35 mouse cellular contexts compared by ENCODE assay signal in the genomic region with DNA sequence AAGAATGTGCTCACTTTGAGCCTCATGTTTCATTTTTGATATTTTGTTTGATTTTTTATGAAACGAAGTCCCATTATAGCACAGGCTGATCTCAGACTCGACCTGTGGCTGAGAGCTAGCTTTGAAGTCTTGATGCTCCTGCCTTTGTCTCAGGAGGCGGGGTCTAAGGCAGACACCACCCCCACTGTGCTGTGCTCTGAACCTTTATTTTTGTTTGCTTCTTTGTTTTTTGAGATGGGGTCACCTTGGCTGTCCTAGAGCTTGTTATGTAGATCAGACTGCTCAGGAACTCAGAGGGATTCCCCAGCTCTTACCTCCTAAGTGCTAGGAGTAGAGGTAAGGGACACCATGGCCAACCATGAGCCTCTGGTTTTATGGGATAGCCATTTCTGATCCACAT. TPM values are rescaled to one million over a fixed set of nuclear protein-coding genes. Genes with fewer than 3 reads are reported as not detected.
A peak's percentile ranks its signal among the peaks of the same experiment; 100 is the strongest.
DNase-seq lines count a peak whose midpoint lies in the region; ATAC-seq and TF ChIP-seq lines count a peak whose summit lies in the region.
"Had no signal": no experiment of that assay in that cellular context is flagged by ENCODE, and none has a peak within 500 bp of the region (broad histone marks: within the 10 kb centered on the region; RNA-seq: fewer than 3 reads in every experiment).

No protein-coding gene starts in this region.

- H3K27ac ChIP-seq in limb, embryonic 11.5 days (replicated peaks; ENCODE audit: low read depth, low read length): no peak overlapping the region
- H3K27ac ChIP-seq in limb, embryonic 10.5 days: no peak overlapping the region
- H3K27ac ChIP-seq: hindbrain, embryonic 14.5 days; liver, embryonic 14.5 days; macrophage had no signal

- 8% methylated on average over 3 of the region's 3 CpGs for WGBS in limb, embryonic 11.5 days
- 7% methylated on average over 3 of the region's 3 CpGs for WGBS in limb, embryonic 10.5 days

- H3K9me3 ChIP-seq in limb, embryonic 11.5 days (ENCODE audit: control insufficient read depth, low read length): no peaks in the 10 kb centered on the region
- H3K9me3 ChIP-seq in limb, embryonic 10.5 days (replicated peaks): no peaks in the 10 kb centered on the region
- H3K9me3 ChIP-seq in E14TG2a.4 (ENCODE audit: low read length): no peaks in the 10 kb centered on the region
- H3K9me3 ChIP-seq: embryonic facial prominence, embryonic 13.5 days; forebrain, embryonic 10.5 days; heart, embryonic 12.5 days; midbrain, embryonic 13.5 days; neural tube, embryonic 15.5 days; stomach, embryonic 15.5 days had no signal

- no peak overlapping the region for H3K9ac ChIP-seq in limb, embryonic 11.5 days (ENCODE audit: low read length)
- H3K9ac ChIP-seq: forebrain, postnatal 0 days; liver, embryonic 14.5 days; midbrain, embryonic 13.5 days; neural tube, embryonic 15.5 days; stomach, embryonic 15.5 days had no signal

- H3K4me3 ChIP-seq in limb, embryonic 11.5 days (ENCODE audit: low read depth, low read length): no peak overlapping the region
- no peak overlapping the region; the same call in 1 of the 2 replicates for H3K4me3 ChIP-seq in limb, embryonic 10.5 days
- peak overlapping the region; percentile 92 for H3K4me3 ChIP-seq in E14TG2a.4 (replicated peaks; ENCODE audit: low read length)

- H3K4me1 ChIP-seq in limb, embryonic 11.5 days (ENCODE audit: control insufficient read depth, insufficient read depth, low read length): peaks cover 6% of the 10 kb centered on the region; the same call in 1 of the 2 replicates
- peaks cover 36% of the 10 kb centered on the region for H3K4me1 ChIP-seq in limb, embryonic 10.5 days
- peaks cover 57% of the 10 kb centered on the region for H3K4me1 ChIP-seq in E14TG2a.4 (replicated peaks; ENCODE audit: low read depth, low read length)

- DNase-seq in CD4-positive, CD25-positive, alpha-beta regulatory T cell, adult 2 months (ENCODE audit: low read depth, low spot score): peak; percentile 9
- DNase-seq in limb, embryonic 11.5 days (ENCODE audit: low spot score): peak; percentile 32
- DNase-seq in limb, embryonic 10.5 days (ENCODE audit: low spot score): no peak
- DNase-seq in WW6 (ENCODE audit: low read depth, low spot score): peak; percentile 93
- DNase-seq in adrenal gland, adult (ENCODE audit: inconsistent age in 2 of 2, low spot score in 1 of 2): no peak
- no peak for DNase-seq in left cerebral cortex, adult 9 months (ENCODE audit: low spot score in 2 of 2)
- DNase-seq: adrenal gland, adult 2 months; adrenal gland, postnatal 36 days; cerebellum, postnatal 10 days; forebrain, postnatal 0 days; heart, adult 2 months; heart, postnatal 4 days; kidney, adult 2 months; kidney, postnatal 36 days; left cerebral cortex, postnatal 4 days; liver; lung, adult 2 months; lung, postnatal 10 days; retina, postnatal 1 day; right cerebral cortex, postnatal 14 days had no signal

- no peak for ATAC-seq in CD4-positive, CD25-positive, alpha-beta regulatory T cell, adult 4 months
- ATAC-seq in limb, embryonic 11.5 days (ENCODE audit: insufficient number of reproducible peaks, low FRiP score, low TSS enrichment, low read depth): no peak
- ATAC-seq: forebrain, postnatal 0 days had no signal

- no peaks in the 10 kb centered on the region for H3K36me3 ChIP-seq in limb, embryonic 11.5 days (ENCODE audit: control insufficient read depth, insufficient read depth, low read length)
- H3K36me3 ChIP-seq in limb, embryonic 10.5 days: no peaks in the 10 kb centered on the region
- peaks cover 5% of the 10 kb centered on the region; the same call in 1 of the 2 replicates for H3K36me3 ChIP-seq in E14TG2a.4 (ENCODE audit: insufficient read depth, low read length)
- H3K36me3 ChIP-seq: embryonic facial prominence, embryonic 13.5 days; forebrain, embryonic 10.5 days; G1E; heart, embryonic 12.5 days; midbrain, embryonic 13.5 days; neural tube, embryonic 15.5 days; stomach, embryonic 15.5 days had no signal

- no peak overlapping the region for H3K4me2 ChIP-seq in limb, embryonic 11.5 days (ENCODE audit: low read depth, severe bottlenecking)

- H3K27me3 ChIP-seq in limb, embryonic 11.5 days (ENCODE audit: control insufficient read depth, insufficient read depth, low read length): no peaks in the 10 kb centered on the region
- H3K27me3 ChIP-seq in limb, embryonic 10.5 days (ENCODE audit: low read depth, poor library complexity, severe bottlenecking): no peaks in the 10 kb centered on the region
- H3K27me3 ChIP-seq in E14TG2a.4 (ENCODE audit: insufficient read depth, low read length): no peaks in the 10 kb centered on the region
- H3K27me3 ChIP-seq: heart, embryonic 12.5 days; stomach, embryonic 15.5 days had no signal

- no peak for TF ChIP-seq CTCF in E14TG2a.4 (conservative IDR thresholded peaks at IDR 0.05; ENCODE audit: low read length)

RNA-seq across cellular contexts. Expression of gene Gjc1, which starts 0.9 kb away (rescaled TPM):
- polyA plus RNA-seq in CD4-positive, CD25-positive, alpha-beta regulatory T cell, adult 4 months (2017; shearing (Covaris generic)): under 1 TPM in 1 of 2 experiments, not detected in 1; 0.28 TPM
- polyA plus RNA-seq in limb, embryonic 11.5 days (2014; fragmentation: Nextera tagmentation; extraction: Ambion mirVana): 105 and 106 TPM in 2 replicates
- polyA plus RNA-seq in limb, embryonic 10.5 days (2016; fragmentation: Nextera tagmentation; extraction: Ambion mirVana): 95.0 and 98.8 TPM in 2 replicates
- polyA plus RNA-seq: G1E, macrophage had no signal

RNA-seq across cellular contexts. Expression of gene Higd1b, which starts 15.2 kb away (rescaled TPM):
- not detected for polyA plus RNA-seq in CD4-positive, CD25-positive, alpha-beta regulatory T cell, adult 4 months (2017; shearing (Covaris generic))
- 0.23 TPM in 1 of 2 replicates, not detected in the other for polyA plus RNA-seq in limb, embryonic 11.5 days (2014; fragmentation: Nextera tagmentation; extraction: Ambion mirVana)
- not detected in 2 replicates for polyA plus RNA-seq in limb, embryonic 10.5 days (2016; fragmentation: Nextera tagmentation; extraction: Ambion mirVana)
- polyA plus RNA-seq: C2C12; embryonic facial prominence, embryonic 13.5 days; forebrain, embryonic 10.5 days; G1E; heart, embryonic 12.5 days; intestine, embryonic 14.5 days; liver, embryonic 14.5 days; macrophage; small intestine, adult 2 months had no signal

RNA-seq across cellular contexts. Expression of gene Adam11, which starts 59.2 kb away (rescaled TPM):
- polyA plus RNA-seq in CD4-positive, CD25-positive, alpha-beta regulatory T cell, adult 4 months (2017; shearing (Covaris generic)): not detected
- 14.2 and 15.4 TPM in 2 replicates for polyA plus RNA-seq in limb, embryonic 11.5 days (2014; fragmentation: Nextera tagmentation; extraction: Ambion mirVana)
- polyA plus RNA-seq in limb, embryonic 10.5 days (2016; fragmentation: Nextera tagmentation; extraction: Ambion mirVana): 14.2 and 25.1 TPM in 2 replicates
- polyA plus RNA-seq: G1E had no signal

Comparison
In these comparisons a context has a peak if more than half of its experiments do, and no peak if none do; other contexts are left out.
1. DNase-seq: peak in CD4-positive, CD25-positive, alpha-beta regulatory T cell, adult 2 months (single experiment), limb, embryonic 11.5 days (single experiment) and WW6 (single experiment); none in limb, embryonic 10.5 days (single experiment), adrenal gland, adult (0 of 2) and left cerebral cortex, adult 9 months (0 of 2).
2. RNA of gene Gjc1, which starts 0.9 kb away (polyA plus RNA-seq): 105 to 106 TPM in limb, embryonic 11.5 days and 95.0 to 98.8 TPM in limb, embryonic 10.5 days; 0.28 TPM in CD4-positive, CD25-positive, alpha-beta regulatory T cell, adult 4 months; every median in the first group is over 10 times any median in the second.
3. RNA of gene Adam11, which starts 59.2 kb away (polyA plus RNA-seq): 14.2 to 25.1 TPM in limb, embryonic 10.5 days and 14.2 to 15.4 TPM in limb, embryonic 11.5 days; not detected in CD4-positive, CD25-positive, alpha-beta regulatory T cell, adult 4 months; every median in the first group is over 10 times any median in the second.